Mouse (Mus musculus): ENCODE results near the gene N4bp2. TPM values are rescaled to one million over a fixed set of nuclear protein-coding genes. Genes with fewer than 3 reads are reported as not detected.

N4bp2 gene
- polyA plus RNA-seq, 1 experiment, result 9.7 TPM

DNA sequence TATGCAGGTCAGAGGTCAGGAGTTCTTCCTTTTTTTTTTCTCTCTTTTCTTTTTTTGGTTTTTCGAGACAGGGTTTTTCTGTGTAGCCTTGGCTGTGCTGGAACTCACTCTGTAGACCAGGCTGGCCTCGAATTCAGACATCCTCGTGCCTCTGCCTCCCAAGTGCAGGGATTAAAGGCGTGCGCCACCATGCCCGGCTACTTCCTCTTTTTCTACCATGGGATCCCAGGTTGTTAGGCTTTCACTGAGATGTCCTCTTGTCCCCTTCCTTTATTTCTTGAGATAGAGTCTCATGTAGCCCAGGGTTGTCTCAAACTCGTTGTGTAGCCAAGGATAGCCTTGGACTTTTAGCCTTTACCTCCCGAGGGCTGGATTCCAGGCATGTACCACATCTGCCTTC lies 83.2 kb downstream of the N4bp2 start:
- no peak for TF ChIP-seq POLR2A (IDR thresholded peaks at IDR 0.05; ENCODE audit: control insufficient read depth, low read depth, low read length)
- TF ChIP-seq CTCF (IDR thresholded peaks at IDR 0.05; ENCODE audit: control insufficient read depth, insufficient read depth, insufficient replicate concordance, low read depth, low read length), result no peak
- Histone ChIP-seq H3K4me3 (ENCODE audit: control insufficient read depth, low read depth, low read length) (no peak overlapping the region), H3K27me3 (ENCODE audit: control insufficient read depth, insufficient read depth, low read length) (no peaks in the 10 kb centered on the region), H3K27ac (ENCODE audit: control insufficient read depth, insufficient read depth, low read depth, low read length) (peak overlapping the region; percentile 14), H3K4me1 (ENCODE audit: control insufficient read depth, insufficient read depth, low read length) (no peaks in the 10 kb centered on the region; the same call in 1 of the 2 replicates), H3K36me3 (ENCODE audit: control insufficient read depth, insufficient read depth, low read length) (no peaks in the 10 kb centered on the region)

DNA sequence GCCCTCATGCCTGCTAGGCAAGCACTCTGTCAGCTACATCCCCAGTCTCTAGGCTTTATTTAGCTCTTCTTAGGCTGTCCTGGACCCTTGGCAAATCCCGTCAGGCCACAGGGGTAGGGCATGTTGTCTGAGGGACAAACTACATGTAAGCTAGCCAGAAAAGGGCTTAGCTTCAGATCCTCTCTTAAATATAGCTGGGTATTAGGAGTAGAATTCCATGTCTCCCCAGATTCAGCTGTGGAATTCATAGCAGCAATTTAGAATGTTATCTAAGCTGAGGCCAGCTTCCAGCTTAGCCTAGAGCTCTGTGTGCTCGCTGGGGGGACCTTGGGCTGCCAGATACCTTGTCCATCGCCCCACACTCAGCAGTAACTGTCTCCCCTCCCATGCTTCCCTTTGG lies 83.6 kb downstream of the N4bp2 start:
- no peak for TF ChIP-seq POLR2A (IDR thresholded peaks at IDR 0.05; ENCODE audit: control insufficient read depth, low read depth, low read length)
- TF ChIP-seq CTCF (IDR thresholded peaks at IDR 0.05; ENCODE audit: control insufficient read depth, insufficient read depth, insufficient replicate concordance, low read depth, low read length), result no peak
- H3K36me3 ChIP-seq (ENCODE audit: control insufficient read depth, insufficient read depth, low read length), result no peaks in the 10 kb centered on the region
- H3K27me3 ChIP-seq (ENCODE audit: control insufficient read depth, insufficient read depth, low read length), result no peaks in the 10 kb centered on the region
- H3K4me1 ChIP-seq (ENCODE audit: control insufficient read depth, insufficient read depth, low read length), result no peaks in the 10 kb centered on the region; the same call in 1 of the 2 replicates
- peak overlapping the region; percentile 14; the same call in 1 of the 2 replicates for H3K27ac ChIP-seq (ENCODE audit: control insufficient read depth, insufficient read depth, low read depth, low read length)
- no peak overlapping the region for H3K4me3 ChIP-seq (ENCODE audit: control insufficient read depth, low read depth, low read length)

DNA sequence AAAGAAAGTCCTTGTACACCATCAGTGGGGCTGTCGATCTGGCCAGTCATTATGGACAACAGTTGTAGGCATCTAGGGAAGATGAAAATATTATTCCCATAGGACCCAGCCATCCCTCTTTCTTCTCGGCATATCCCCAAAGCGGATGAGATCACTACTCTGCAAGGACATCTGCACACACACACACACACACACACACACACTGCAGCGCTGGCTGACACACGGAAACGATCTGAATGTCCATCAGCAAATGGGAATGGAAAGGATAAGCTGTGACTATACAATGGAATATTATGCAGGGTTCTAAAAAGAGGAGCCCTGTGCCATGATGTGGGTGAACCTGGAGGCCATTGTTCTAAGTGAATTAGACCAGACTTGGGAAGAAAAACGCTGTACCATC lies 84.3 kb downstream of the N4bp2 start:
- H3K27me3 ChIP-seq (ENCODE audit: control insufficient read depth, insufficient read depth, low read length), result no peaks in the 10 kb centered on the region
- H3K4me1 ChIP-seq (ENCODE audit: control insufficient read depth, insufficient read depth, low read length), result no peaks in the 10 kb centered on the region; the same call in 1 of the 2 replicates
- H3K36me3 ChIP-seq (ENCODE audit: control insufficient read depth, insufficient read depth, low read length), result no peaks in the 10 kb centered on the region
- H3K27ac ChIP-seq (ENCODE audit: control insufficient read depth, insufficient read depth, low read depth, low read length), result no peak overlapping the region
- TF ChIP-seq CTCF (IDR thresholded peaks at IDR 0.05; ENCODE audit: control insufficient read depth, insufficient read depth, insufficient replicate concordance, low read depth, low read length) (no peak), POLR2A (IDR thresholded peaks at IDR 0.05; ENCODE audit: control insufficient read depth, low read depth, low read length) (no peak)
- no peak overlapping the region for H3K4me3 ChIP-seq (ENCODE audit: control insufficient read depth, low read depth, low read length)

GRCm38 (mm10) chr5:65850765-65851164 lies 87.4 kb downstream of the N4bp2 start:
- no peaks in the 10 kb centered on the region; the same call in 1 of the 2 replicates for H3K4me1 ChIP-seq (ENCODE audit: control insufficient read depth, insufficient read depth, low read length)
- H3K4me3 ChIP-seq (ENCODE audit: control insufficient read depth, low read depth, low read length), result no peak overlapping the region
- H3K36me3 ChIP-seq (ENCODE audit: control insufficient read depth, insufficient read depth, low read length), result no peaks in the 10 kb centered on the region
- H3K27ac ChIP-seq (ENCODE audit: control insufficient read depth, insufficient read depth, low read depth, low read length), result no peak overlapping the region
- H3K27me3 ChIP-seq (ENCODE audit: control insufficient read depth, insufficient read depth, low read length), result no peaks in the 10 kb centered on the region
- TF ChIP-seq POLR2A (IDR thresholded peaks at IDR 0.05; ENCODE audit: control insufficient read depth, low read depth, low read length) (no peak), CTCF (IDR thresholded peaks at IDR 0.05; ENCODE audit: control insufficient read depth, insufficient read depth, insufficient replicate concordance, low read depth, low read length) (no peak)

DNA sequence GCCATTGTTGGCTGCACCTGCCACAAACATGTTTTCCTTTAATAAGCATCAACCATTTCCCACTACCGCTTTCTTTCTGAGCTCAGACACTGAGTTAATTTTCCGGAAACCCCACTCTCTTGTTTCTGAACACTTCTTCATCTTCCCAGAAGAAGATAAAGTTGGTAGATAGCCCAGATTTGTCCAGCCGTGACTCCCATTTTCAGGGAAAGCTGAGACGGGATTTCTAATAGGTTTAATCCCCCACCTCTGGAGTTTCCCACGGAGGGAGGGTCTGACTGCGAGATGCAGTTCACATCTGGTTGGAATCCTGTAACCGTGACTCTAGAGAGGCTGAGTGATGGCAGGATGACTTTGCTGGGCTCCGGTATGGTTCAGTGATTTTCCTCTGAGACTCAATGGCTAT lies 91.5 kb downstream of the N4bp2 start:
- no peak overlapping the region for H3K4me3 ChIP-seq (ENCODE audit: control insufficient read depth, low read depth, low read length)
- no peaks in the 10 kb centered on the region for H3K36me3 ChIP-seq (ENCODE audit: control insufficient read depth, insufficient read depth, low read length)
- no peak overlapping the region for H3K27ac ChIP-seq (ENCODE audit: control insufficient read depth, insufficient read depth, low read depth, low read length)
- H3K4me1 ChIP-seq (ENCODE audit: control insufficient read depth, insufficient read depth, low read length), result peaks cover 2% of the 10 kb centered on the region
- TF ChIP-seq CTCF (IDR thresholded peaks at IDR 0.05; ENCODE audit: control insufficient read depth, insufficient read depth, insufficient replicate concordance, low read depth, low read length), result no peak
- TF ChIP-seq POLR2A (IDR thresholded peaks at IDR 0.05; ENCODE audit: control insufficient read depth, low read depth, low read length), result no peak
- no peaks in the 10 kb centered on the region for H3K27me3 ChIP-seq (ENCODE audit: control insufficient read depth, insufficient read depth, low read length)

DNA sequence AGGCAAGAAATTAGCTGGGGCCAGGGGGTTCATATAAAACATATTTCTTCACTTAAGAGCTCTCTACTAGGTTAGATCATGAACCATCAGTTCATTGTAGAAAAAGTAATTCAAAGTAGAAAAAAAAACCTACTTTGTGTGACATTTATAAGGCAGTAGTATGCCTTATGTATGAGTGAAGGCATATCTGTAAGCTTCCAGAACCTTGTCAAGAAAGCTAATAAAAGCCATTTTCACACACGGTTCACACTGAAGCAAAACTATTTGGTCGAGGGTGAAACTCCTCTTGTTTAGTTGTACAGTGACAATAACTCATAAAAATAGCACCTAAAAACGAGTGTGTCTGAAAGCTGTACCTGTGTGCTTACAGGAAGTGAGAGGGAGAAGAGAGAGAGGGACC lies 92.2 kb downstream of the N4bp2 start:
- Histone ChIP-seq H3K4me1 (ENCODE audit: control insufficient read depth, insufficient read depth, low read length) (peaks cover 2% of the 10 kb centered on the region), H3K27me3 (ENCODE audit: control insufficient read depth, insufficient read depth, low read length) (no peaks in the 10 kb centered on the region), H3K36me3 (ENCODE audit: control insufficient read depth, insufficient read depth, low read length) (no peaks in the 10 kb centered on the region), H3K27ac (ENCODE audit: control insufficient read depth, insufficient read depth, low read depth, low read length) (no peak overlapping the region), H3K4me3 (ENCODE audit: control insufficient read depth, low read depth, low read length) (no peak overlapping the region)
- TF ChIP-seq POLR2A (IDR thresholded peaks at IDR 0.05; ENCODE audit: control insufficient read depth, low read depth, low read length), result no peak
- no peak for TF ChIP-seq CTCF (IDR thresholded peaks at IDR 0.05; ENCODE audit: control insufficient read depth, insufficient read depth, insufficient replicate concordance, low read depth, low read length)

- Histone ChIP-seq H3K27ac (ENCODE audit: control insufficient read depth, insufficient read depth, low read depth, low read length) (no peak overlapping the region), H3K4me3 (ENCODE audit: control insufficient read depth, low read depth, low read length) (no peak overlapping the region), H3K27me3 (ENCODE audit: control insufficient read depth, insufficient read depth, low read length) (no peaks in the 10 kb centered on the region), H3K4me1 (ENCODE audit: control insufficient read depth, insufficient read depth, low read length) (peaks cover 2% of the 10 kb centered on the region), H3K36me3 (ENCODE audit: control insufficient read depth, insufficient read depth, low read length) (no peaks in the 10 kb centered on the region)
- TF ChIP-seq CTCF (IDR thresholded peaks at IDR 0.05; ENCODE audit: control insufficient read depth, insufficient read depth, insufficient replicate concordance, low read depth, low read length) (no peak), POLR2A (IDR thresholded peaks at IDR 0.05; ENCODE audit: control insufficient read depth, low read depth, low read length) (no peak)
Measured at GRCm38 (mm10) chr5:65856591-65857411, 93.5 kb downstream of the N4bp2 start.

Measured in testis, adult 2 months (tissue).